Mouse (Mus musculus): ENCODE measurements around the gene Zfp712.

Gene Zfp712

DNA sequence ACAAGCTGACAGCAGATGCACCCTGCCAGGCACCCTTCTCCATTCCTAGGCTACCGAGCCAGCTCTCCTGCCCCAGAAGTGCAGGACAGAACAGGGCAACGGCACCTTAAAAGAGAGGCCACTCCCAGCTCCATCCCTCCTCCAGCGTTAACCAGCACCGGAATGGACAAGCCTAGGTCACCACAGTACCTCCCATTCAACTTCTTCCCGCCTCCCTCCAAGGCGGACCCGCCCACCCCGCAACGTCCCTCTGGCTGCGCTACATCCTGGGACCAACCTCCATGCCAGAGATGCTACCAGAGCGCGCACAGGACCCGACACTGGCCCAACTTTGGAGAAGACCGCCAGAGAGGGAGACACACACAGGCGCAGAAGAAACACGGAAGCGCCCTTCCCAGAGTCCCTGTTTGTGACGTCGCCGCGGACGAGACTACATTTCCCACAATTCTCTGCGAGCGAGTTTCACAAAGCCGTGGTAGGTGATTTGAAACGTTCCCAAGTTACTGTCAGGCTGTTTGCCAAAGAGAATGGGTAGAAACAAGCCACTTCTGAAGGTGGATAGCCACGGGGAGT, at the start of gene Zfp712:
Gene Zfp712, minus strand, starts transcription at position 385 of the 573 bp plus-strand sequence.
- DNase-seq = peak; percentile 93 to 94

DNA sequence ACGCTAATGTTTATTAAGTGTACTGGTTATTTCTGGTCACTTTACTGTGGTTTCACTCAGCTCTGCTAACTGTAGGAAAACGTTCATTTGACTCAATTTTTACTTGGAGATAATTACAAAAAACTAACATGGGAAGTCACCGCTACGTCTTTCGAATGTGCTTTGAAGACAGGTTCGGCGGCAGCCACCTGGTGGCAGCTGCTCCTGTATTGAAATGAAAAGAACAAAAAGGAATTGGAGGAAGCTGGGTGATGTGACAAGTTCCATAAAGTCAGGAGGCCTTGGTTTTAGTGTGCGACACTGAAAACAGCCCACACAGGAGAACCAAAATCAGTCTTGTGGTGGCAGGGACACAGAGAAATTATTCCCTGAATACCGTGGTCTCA, 47.8 kb upstream of the Zfp712 start:
- peak in 1 of 2 experiments; percentile 64 for DNase-seq

- DNase-seq = peak; percentile 92 to 96
These were observed 47.3 kb upstream of the Zfp712 start, which contains the start of gene Gm28557 for GRCm38 (mm10) chr13:67108194-67108820. Gm28557 (minus strand) TSS chr13:67108604.

GRCm38 (mm10) chr13:67107681-67108080, 46.7 kb upstream of the Zfp712 start:
- no peak for DNase-seq

DNA sequence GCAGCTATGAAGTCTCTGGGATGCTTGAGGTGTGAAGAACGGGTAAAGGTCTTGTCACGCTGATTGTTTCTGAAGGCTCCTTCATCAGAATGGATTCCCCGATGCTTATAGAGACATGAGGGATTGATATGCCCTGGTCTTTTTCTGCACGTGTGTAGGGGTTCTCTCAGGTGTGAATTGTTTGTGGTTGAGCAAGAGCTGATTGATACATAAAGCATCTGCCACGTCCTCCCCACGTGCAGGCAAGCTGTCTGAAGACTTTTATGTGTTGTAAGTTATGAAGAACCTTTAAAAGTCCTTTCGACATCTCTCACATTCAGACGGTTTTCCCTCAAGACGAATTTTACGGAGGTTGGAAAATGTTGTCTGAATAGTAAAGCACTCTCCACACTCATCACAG, 36.9 kb upstream of the Zfp712 start, which contains the start of gene Zfp708:
Gene Zfp708, minus strand, starts transcription at position 101 of the 400 bp plus-strand sequence.
- no peak for DNase-seq

- no peak for DNase-seq
These were observed 29.2 kb upstream of the Zfp712 start for GRCm38 (mm10) chr13:67090154-67090553.

- DNase-seq = peak in 1 of 2 experiments; percentile 10
These were observed 21.0 kb upstream of the Zfp712 start for GRCm38 (mm10) chr13:67081946-67082345.

DNA sequence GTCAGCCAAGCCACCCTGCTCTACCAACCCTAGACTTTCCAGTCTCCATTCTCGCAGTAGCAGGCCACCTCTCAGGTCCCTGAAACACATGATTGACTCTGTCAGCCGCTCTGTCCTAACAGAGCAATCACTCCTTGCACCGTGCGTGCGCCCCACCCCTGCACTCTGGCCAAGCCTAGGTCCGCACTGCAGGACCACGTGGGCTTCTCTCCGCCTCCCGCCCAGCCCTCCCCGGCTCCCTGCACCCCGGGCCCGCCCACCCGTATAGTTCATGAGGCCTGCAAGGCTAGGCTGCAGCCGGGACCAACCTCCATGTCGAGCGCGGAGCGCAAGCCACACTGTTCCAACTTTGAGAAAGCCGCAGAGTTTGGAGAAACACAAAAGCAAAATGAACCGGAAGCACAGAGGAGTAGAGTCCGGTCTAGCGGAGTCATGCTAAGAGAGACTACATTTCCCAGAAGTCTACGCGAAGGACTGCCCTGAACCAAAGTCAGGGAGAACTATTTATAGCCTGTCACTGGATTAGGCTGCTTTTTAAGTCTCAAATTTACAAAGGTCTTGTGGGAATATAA, 20.3 kb upstream of the Zfp712 start:
- DNase-seq = peak; percentile 69 to 74

DNA sequence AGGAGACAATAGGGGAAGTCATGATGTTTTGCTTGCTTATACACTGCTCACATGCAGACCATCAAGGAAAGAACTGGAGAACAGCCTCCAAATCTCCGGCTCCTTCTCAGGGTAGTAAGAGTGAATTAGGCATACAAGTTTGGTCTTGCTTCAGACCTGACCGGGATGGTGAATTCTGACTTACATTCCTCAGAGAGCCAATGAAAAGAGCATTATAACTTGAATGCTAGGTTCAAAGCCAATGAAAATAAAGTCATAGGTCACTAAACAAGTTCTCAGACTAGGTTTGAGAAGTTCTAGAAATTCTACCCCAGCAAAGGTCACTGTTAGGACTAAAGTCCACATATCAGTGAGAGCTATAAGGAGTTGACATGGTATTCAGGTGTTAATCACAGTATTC, 16.3 kb upstream of the Zfp712 start:
- DNase-seq = no peak

GRCm38 (mm10) chr13:67072786-67073185, 11.8 kb upstream of the Zfp712 start:
- DNase-seq = no peak

DNA sequence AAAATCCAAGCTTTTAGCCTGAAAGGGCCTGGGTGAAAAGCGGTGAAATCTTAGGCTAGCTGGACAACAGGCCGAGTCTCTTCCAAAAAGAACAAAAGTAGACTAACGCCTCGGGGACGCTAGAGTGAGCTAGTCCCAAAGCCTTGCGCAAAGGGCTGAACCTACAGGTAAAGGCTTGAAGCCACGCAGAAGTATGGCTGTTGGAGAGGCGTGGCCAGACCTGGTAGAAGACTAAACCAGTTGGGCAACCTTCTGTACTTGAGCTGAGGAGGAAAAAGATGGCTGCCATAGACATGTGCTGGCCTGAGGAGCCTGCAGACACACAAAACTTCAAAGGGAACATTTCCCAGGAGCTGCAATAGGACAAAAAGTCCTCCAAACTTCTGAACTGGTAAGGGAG, 4.4 kb upstream of the Zfp712 start:
- DNase-seq = no peak

DNA sequence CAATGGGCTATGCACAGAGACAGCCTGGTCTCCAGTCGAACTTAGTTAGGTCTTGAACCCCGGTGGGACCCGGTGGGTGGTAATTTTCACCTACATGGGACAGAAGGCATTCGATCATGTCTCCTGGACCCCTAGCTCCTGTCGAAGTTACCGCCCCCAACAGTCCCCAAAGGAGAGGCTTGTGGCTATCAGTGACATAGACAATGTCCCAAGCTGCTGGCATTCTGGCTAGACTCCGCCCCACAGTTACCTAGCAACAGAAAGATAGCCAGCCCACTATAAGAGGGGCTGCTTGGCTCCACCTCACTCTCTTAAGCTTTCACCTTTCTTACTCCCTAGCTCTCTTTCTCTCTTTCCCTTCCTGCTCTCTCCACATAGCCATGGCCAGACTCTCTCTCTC, 1.5 kb upstream of the Zfp712 start:
- peak in 1 of 2 experiments; percentile 4 for DNase-seq

GRCm38 (mm10) chr13:67060161-67060785, 697 bp downstream of the Zfp712 start:
- peak in 1 of 2 experiments; percentile 4 for DNase-seq

Measured in cerebellum, adult 18-20 months (tissue).